Comparison of ENCODE assay signal across 14 mouse cellular contexts in genomic region chr16:26777132-26777531, GRCm38 (mm10).
DNase-seq lines count a peak whose midpoint lies in the region.
"Had no signal": no experiment of that assay in that cellular context is flagged by ENCODE, and none has a peak within 500 bp of the region (broad histone marks: within the 10 kb centered on the region; RNA-seq: fewer than 3 reads in every experiment).

No protein-coding gene starts in this region.

- DNase-seq in embryo, embryonic 10.5 days (ENCODE audit: low spot score): peak; percentile 14
- no peak for DNase-seq in embryo, embryonic 10 days (ENCODE audit: low spot score)
- peak; percentile 1 for DNase-seq in kidney, adult 9 months
- DNase-seq in kidney, postnatal 36 days: no peak
- DNase-seq in 3134 (ENCODE audit: extremely low read depth, insufficient read length, low spot score) (peak; percentile 6), MN1 (ENCODE audit: low spot score) (no peak)
- peak; percentile 63 for DNase-seq in brain, adult 2 months (ENCODE audit: low read depth, low spot score)
- DNase-seq in urinary bladder, postnatal 25 days (ENCODE audit: low spot score): no peak
- DNase-seq: adrenal gland, adult 2 months; cerebellum, postnatal 14 days; heart, adult 11 months; heart, postnatal 4 days; kidney, postnatal 4 days; spleen, adult 18-20 months had no signal

Comparison
In these comparisons a context has a peak if more than half of its experiments do, and no peak if none do; other contexts are left out.
1. DNase-seq: peak in embryo, embryonic 10.5 days (single experiment), kidney, adult 9 months (single experiment), 3134 (single experiment) and brain, adult 2 months (single experiment); none in embryo, embryonic 10 days (single experiment), kidney, postnatal 36 days (0 of 2), urinary bladder, postnatal 25 days (single experiment) and MN1 (single experiment).